Mouse (Mus musculus) stomach, postnatal 0 days (tissue): Measurements from ENCODE around the gene Tmem37. TPM values are rescaled to one million over a fixed set of nuclear protein-coding genes. Genes with fewer than 3 reads are reported as not detected.

Experiments used
- ATAC-seq: fragments of 200-750 bp; cut with Nextera tagmentation; 2 replicates; pipeline ENCODE4 v1.8.0; 2017; ENCODE audit not compliant: low FRiP score, low TSS enrichment
- DNase-seq: peaks from one replicate; pipeline ENCODE4 v3.0.0-alpha.2; 2016; ENCODE audit warnings: low spot score
- H3K27ac ChIP-seq: fragments of 300-500 bp; sonication (generic); replicated peaks from 2 replicates; pipeline ENCODE4 v1.5.1; 2014; ENCODE audit warnings: mild to moderate bottlenecking, control low read depth
- H3K27me3 ChIP-seq: fragments of 300-500 bp; sonication (generic); 2 replicates; pipeline ENCODE4 v1.6.1; 2014; ENCODE audit warnings: low read length; ENCODE audit not compliant: control insufficient read depth, insufficient read depth
- H3K36me3 ChIP-seq: fragments of 300-500 bp; sonication (generic); 2 replicates; pipeline ENCODE4 v1.6.1; 2014; ENCODE audit warnings: low read length, mixed read lengths; ENCODE audit not compliant: control insufficient read depth, insufficient read depth
- H3K4me1 ChIP-seq: fragments of 300-500 bp; sonication (generic); replicated peaks from 2 replicates; pipeline ENCODE4 v1.6.1; 2014; ENCODE audit warnings: antibody characterized with exemption; ENCODE audit not compliant: control insufficient read depth, insufficient read depth
- H3K4me2 ChIP-seq: fragments of 300-500 bp; sonication (generic); replicated peaks from 2 replicates; pipeline ENCODE4 v1.6.1; 2014; ENCODE audit warnings: low read depth, mild to moderate bottlenecking, control low read depth, moderate library complexity
- H3K4me3 ChIP-seq: fragments of 300-500 bp; sonication (generic); 2 replicates; pipeline ENCODE4 v1.5.1; 2014; ENCODE audit warnings: low read depth, low read length, control low read depth
- H3K9ac ChIP-seq: fragments of 300-500 bp; sonication (generic); 2 replicates; pipeline ENCODE4 v1.6.1; 2014; ENCODE audit warnings: mild to moderate bottlenecking, low read length, control low read depth, mixed read lengths
- H3K9me3 ChIP-seq: fragments of 300-500 bp; sonication (generic); 2 replicates; pipeline ENCODE4 v1.6.1; 2016; ENCODE audit warnings: low read length; ENCODE audit not compliant: control insufficient read depth
- CTCF ChIP-seq: IDR thresholded peaks from 2 replicates; pipeline ENCODE4 v1.5.1; 2016; ENCODE audit warnings: antibody characterized with exemption, low read depth, mild to moderate bottlenecking, moderate library complexity
- EP300 ChIP-seq: optimal IDR thresholded peaks from 2 replicates; pipeline ENCODE3; 2016; ENCODE audit warnings: antibody characterized with exemption
- WGBS: fragments of 180-500 bp; shearing (Covaris S2); extraction: QIAGEN DNeasy Blood & Tissue Kit; methylation state at CpG from one replicate; pipeline ENCODE4 v1.1.7; 2014; 5-methylcytosine and 5-hydroxymethylcytosine counted together
- polyA plus RNA-seq: library from polyadenylated mRNA; unstranded; fragments of >200 nt; fragmentation: Nextera tagmentation; extraction: Ambion mirVana; gene quantifications from 2 replicates; pipeline ENCODE4 v1.2.1, GENCODE M21; 2015

Gene Tmem37
- polyA plus RNA-seq, 1 experiment from 2014 or later: 8.8 TPM

DNA sequence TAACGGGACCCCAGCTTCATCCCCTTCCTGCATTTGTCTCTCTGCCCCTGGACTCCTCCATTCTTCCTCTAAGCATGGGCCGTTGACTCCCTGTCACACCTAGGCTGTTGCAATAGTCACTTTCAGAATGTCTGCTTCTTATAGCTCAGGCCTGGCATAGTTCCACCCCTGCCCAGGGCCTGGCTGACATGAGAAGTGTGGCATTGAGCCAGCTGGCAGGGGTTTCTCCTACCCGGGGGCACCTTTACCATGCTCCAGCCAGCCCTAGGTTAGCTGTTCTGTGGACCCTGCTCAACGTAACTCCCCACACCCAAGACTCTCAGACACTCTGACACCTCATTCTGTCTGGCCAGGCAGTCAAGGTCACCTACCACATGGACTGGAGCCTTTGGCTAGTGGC, 46.2 kb downstream of the Tmem37 start:
- no peaks in the 10 kb centered on the region for H3K4me1 ChIP-seq
- no peaks in the 10 kb centered on the region for H3K27me3 ChIP-seq
- H3K4me3 ChIP-seq: no peak overlapping the region
- 0 out of 2 replicates have a peak, but pooled peaks have one; percentile 25 for ATAC-seq
- 62% methylated on average over 4 of the region's 4 CpGs for WGBS
- H3K36me3 ChIP-seq: no peaks in the 10 kb centered on the region
- no peak for DNase-seq
- H3K9me3 ChIP-seq: no peaks in the 10 kb centered on the region
- no peak overlapping the region for H3K9ac ChIP-seq
- no peak overlapping the region for H3K4me2 ChIP-seq
- H3K27ac ChIP-seq: no peak overlapping the region
- TF ChIP-seq CTCF: no peak
- no peak for TF ChIP-seq EP300

DNA sequence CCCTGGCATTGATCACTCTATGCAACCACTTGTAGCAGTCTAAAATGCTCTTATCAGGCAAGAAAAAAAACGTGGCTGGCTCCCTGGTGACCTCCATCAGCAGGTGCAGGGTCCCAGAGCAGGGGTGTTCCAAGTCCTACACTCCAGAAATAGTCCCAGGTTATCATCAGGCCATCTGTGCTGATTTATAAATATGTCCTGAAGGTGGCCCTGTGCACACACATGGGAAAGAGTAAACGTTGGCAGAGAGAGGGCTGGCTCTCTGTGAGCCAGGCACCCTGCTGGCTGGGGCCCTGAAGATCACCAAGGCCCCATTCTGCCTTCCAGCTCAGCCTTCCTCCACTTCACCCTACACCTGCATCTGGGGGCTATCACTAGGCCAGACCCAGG, 48.8 kb downstream of the Tmem37 start:
- Histone ChIP-seq H3K4me1 (no peaks in the 10 kb centered on the region), H3K9me3 (no peaks in the 10 kb centered on the region), H3K27ac (no peak overlapping the region), H3K9ac (no peak overlapping the region), H3K4me2 (no peak overlapping the region), H3K36me3 (no peaks in the 10 kb centered on the region), H3K4me3 (no peak overlapping the region), H3K27me3 (no peaks in the 10 kb centered on the region)
- TF ChIP-seq EP300: no peak
- TF ChIP-seq CTCF: peak; percentile 39
- ATAC-seq (peak; percentile 51; the same call in 1 of the 2 replicates), DNase-seq (no peak)
- 11% methylated on average over 2 of the region's 2 CpGs for whole genome bisulfite sequencing

DNA sequence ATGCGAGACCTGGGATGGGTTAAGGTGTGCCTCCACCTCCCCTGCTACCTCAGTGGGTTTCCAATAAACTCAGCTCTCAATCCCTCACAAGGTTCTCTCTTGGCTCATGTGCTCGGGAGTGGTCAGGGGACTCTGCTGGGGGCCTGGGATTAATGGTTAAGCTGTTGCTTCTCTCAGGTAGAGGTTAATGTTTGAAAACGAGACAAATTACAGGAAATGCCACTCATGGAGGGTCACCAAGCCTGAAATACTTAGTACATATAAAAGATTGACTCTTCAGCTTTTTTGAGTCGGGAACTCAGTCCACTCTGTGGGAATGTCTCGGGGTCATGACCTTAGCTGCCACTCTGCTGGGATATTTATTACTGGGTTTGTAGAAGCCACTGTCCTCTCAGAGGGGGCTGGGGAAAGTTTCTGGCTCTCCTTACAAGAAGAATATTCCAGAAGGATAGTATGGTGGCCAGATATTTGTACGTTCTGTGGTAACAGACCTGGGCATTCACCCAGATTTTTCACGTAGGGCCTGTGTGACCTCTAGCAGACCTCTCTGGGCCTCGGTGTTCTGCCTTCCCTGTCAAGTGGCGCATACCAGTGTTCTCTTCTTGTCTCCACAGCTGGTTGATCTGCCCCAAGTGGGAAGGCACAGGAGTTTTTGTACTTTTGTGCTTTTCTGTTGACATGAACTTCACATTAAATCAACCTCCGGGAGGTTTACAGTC, 49.4 kb downstream of the Tmem37 start:
- no peak for TF ChIP-seq CTCF
- no peak for TF ChIP-seq EP300
- no peaks in the 10 kb centered on the region for H3K36me3 ChIP-seq
- no peak overlapping the region for H3K9ac ChIP-seq
- H3K4me1 ChIP-seq: no peaks in the 10 kb centered on the region
- H3K27ac ChIP-seq: no peak overlapping the region
- no peaks in the 10 kb centered on the region for H3K27me3 ChIP-seq
- ATAC-seq (no peak), DNase-seq (no peak)
- H3K4me2 ChIP-seq: no peak overlapping the region
- no peaks in the 10 kb centered on the region for H3K9me3 ChIP-seq
- H3K4me3 ChIP-seq: no peak overlapping the region
- 42% methylated on average over 10 of the region's 10 CpGs for WGBS

DNA sequence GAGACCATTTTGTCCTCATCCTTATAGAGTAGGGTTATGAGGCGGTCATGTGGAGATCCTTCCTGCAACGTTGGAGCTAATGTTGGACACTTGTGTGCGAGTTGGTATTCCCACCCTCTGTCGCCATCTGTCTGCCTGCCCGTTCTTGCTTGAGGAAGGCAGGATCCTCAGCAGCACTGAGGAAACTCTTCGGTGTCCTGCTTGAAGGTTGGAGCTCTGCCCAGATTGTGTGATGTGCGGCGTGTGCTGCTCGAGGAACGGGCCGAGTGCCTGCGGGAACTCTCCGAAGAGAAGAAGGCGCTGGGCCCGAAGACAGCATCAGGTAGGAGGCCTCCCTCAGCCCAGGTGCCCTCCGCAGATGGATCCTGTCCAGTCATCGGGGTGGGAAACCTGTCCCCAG, 51.9 kb downstream of the Tmem37 start:
- H3K4me3 ChIP-seq: no peak overlapping the region
- H3K9me3 ChIP-seq: no peaks in the 10 kb centered on the region
- H3K9ac ChIP-seq: no peak overlapping the region
- no peak for TF ChIP-seq EP300
- peak; percentile 34; the same call in 1 of the 2 replicates for TF ChIP-seq CTCF
- no peaks in the 10 kb centered on the region for H3K27me3 ChIP-seq
- no peaks in the 10 kb centered on the region for H3K4me1 ChIP-seq
- no peak overlapping the region for H3K27ac ChIP-seq
- ATAC-seq (no peak), DNase-seq (no peak)
- no peak overlapping the region for H3K4me2 ChIP-seq
- 76% methylated on average over 17 of the region's 17 CpGs for WGBS
- H3K36me3 ChIP-seq: no peaks in the 10 kb centered on the region

DNA sequence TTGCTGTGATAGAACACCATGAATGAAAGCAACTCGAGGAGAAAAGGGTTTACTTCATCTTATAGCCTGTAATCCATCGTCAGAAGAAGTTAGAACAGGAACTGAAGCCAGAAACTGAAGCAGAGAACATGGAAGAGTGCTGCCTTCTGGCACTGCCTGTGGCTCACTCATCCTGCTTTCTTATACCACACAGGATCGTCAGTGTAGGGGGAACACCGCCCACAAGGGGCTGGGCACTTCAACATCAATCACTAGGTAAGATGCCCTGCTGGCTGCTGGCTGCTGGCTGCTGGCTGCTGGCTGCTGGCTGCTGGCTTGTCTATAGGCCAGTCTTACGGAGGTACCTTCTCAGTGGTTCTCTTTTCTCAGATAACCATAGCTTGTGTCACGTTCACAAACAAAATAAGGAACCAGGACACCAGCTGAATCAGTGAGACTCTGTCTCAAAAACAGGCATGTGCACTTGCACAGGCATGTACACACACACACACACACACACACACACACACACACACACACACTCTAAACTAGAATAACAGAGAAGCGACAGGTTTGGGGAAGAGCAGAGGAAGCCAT, 53.5 kb downstream of the Tmem37 start:
- Histone ChIP-seq H3K9ac (no peak overlapping the region), H3K27ac (no peak overlapping the region), H3K27me3 (no peaks in the 10 kb centered on the region), H3K9me3 (no peaks in the 10 kb centered on the region), H3K4me3 (no peak overlapping the region), H3K4me1 (no peaks in the 10 kb centered on the region), H3K4me2 (no peak overlapping the region), H3K36me3 (no peaks in the 10 kb centered on the region)
- ATAC-seq: no peak
- DNase-seq: no peak
- TF ChIP-seq CTCF: no peak
- no peak for TF ChIP-seq EP300
- 62% methylated on average over 7 of the region's 7 CpGs for WGBS

DNA sequence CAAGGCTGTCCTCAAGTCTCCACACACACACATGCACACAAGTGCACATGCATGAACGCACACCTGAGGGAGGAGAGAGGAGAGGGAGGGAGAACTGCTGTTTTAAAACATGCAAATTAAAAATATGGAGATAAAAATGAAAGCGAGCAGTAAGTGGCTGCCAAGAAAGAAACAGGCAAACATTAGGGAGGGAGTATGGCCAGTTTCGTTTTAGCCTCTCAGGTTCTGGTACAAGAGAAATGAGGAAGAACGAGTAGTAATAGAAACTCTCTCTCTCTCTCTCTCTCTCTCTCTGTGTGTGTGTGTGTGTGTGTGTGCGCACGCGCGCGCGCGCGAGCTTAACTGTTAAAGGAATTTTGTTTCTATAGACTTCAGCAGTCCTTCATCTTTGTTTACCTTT, 54.4 kb downstream of the Tmem37 start:
- WGBS: 74% methylated on average over 12 of the region's 12 CpGs
- H3K27ac ChIP-seq: no peak overlapping the region
- no peak overlapping the region for H3K4me3 ChIP-seq
- no peaks in the 10 kb centered on the region for H3K9me3 ChIP-seq
- no peak for ATAC-seq
- no peaks in the 10 kb centered on the region for H3K4me1 ChIP-seq
- no peaks in the 10 kb centered on the region for H3K27me3 ChIP-seq
- no peak overlapping the region for H3K4me2 ChIP-seq
- H3K36me3 ChIP-seq: no peaks in the 10 kb centered on the region
- TF ChIP-seq EP300 (no peak), CTCF (no peak)
- no peak overlapping the region for H3K9ac ChIP-seq
- no peak for DNase-seq
